Mouse (Mus musculus): ENCODE data around the gene Tor1b.
"Not testable (repeated sequence)": the region's sequence is repeated elsewhere in the genome, so short reads cannot be mapped to it uniquely, and the experiment has no call there.

- not testable (repeated sequence) for TF ChIP-seq CEBPB (IDR thresholded peaks at IDR 0.05; ENCODE audit: low read depth); USF1 (IDR thresholded peaks at IDR 0.05; ENCODE audit: low read depth); CTCF (IDR thresholded peaks at IDR 0.05; ENCODE audit: control insufficient read depth, insufficient read depth, insufficient read length); MAX (IDR thresholded peaks at IDR 0.05); FOSL1 (IDR thresholded peaks at IDR 0.05; ENCODE audit: insufficient read depth, low read length, poor library complexity, severe bottlenecking); MYOG (IDR thresholded peaks at IDR 0.05; ENCODE audit: control insufficient read depth, extremely low read depth, insufficient read length); MYOD1 (IDR thresholded peaks at IDR 0.05; ENCODE audit: control insufficient read depth, insufficient read length, low read depth)
Measured at GRCm38 (mm10) chr2:30915933-30916332, 36.8 kb upstream of the Tor1b start.
